Mouse (Mus musculus) forebrain, embryonic 16.5 days (tissue): ENCODE data around the gene Kng1. TPM values are rescaled to one million over a fixed set of nuclear protein-coding genes. Genes with fewer than 3 reads are reported as not detected.
A peak's percentile ranks its signal among the peaks of the same experiment; 100 is the strongest.
"Not testable (repeated sequence)": the region's sequence is repeated elsewhere in the genome, so short reads cannot be mapped to it uniquely, and the experiment has no call there.

ENCODE experiments used
- ATAC-seq: fragments of 200-750 bp; cut with Nextera tagmentation; 2 replicates; pipeline ENCODE4 v1.8.0; 2017; ENCODE audit warnings: mild to moderate bottlenecking, moderate library complexity
- H3K27ac ChIP-seq: fragments of 300-500 bp; sonication (generic); 2 replicates; pipeline ENCODE4 v1.5.1; 2014; ENCODE audit warnings: low read length, control low read depth
- H3K27me3 ChIP-seq: fragments of 300-500 bp; sonication (generic); replicated peaks from 2 replicates; pipeline ENCODE4 v1.6.1; 2014; ENCODE audit warnings: low read length; ENCODE audit not compliant: control insufficient read depth, insufficient read depth
- H3K36me3 ChIP-seq: fragments of 300-500 bp; sonication (generic); 2 replicates; pipeline ENCODE4 v1.6.1; 2014; ENCODE audit not compliant: control insufficient read depth, insufficient read depth
- H3K4me1 ChIP-seq: fragments of 300-500 bp; sonication (generic); replicated peaks from 2 replicates; pipeline ENCODE4 v1.6.1; 2014; ENCODE audit warnings: low read length; ENCODE audit not compliant: control insufficient read depth, insufficient read depth
- H3K4me2 ChIP-seq: fragments of 300-500 bp; sonication (generic); 2 replicates; pipeline ENCODE4 v1.6.1; 2014; ENCODE audit warnings: mild to moderate bottlenecking, low read length, control low read depth
- H3K4me3 ChIP-seq: fragments of 300-500 bp; sonication (generic); replicated peaks from 2 replicates; pipeline ENCODE4 v1.5.1; 2014; ENCODE audit warnings: mild to moderate bottlenecking, low read length, control low read depth
- H3K9ac ChIP-seq: fragments of 300-500 bp; sonication (generic); replicated peaks from 2 replicates; pipeline ENCODE4 v1.6.1; 2014; ENCODE audit warnings: low read depth, low read length, control low read depth
- H3K9me3 ChIP-seq: fragments of 300-500 bp; sonication (generic); 2 replicates; pipeline ENCODE4 v1.6.1; 2016; ENCODE audit warnings: low read length; ENCODE audit not compliant: control insufficient read depth
- WGBS: fragments of 180-500 bp; shearing (Covaris S2); extraction: QIAGEN DNeasy Blood & Tissue Kit; methylation state at CpG from one replicate; pipeline ENCODE4 v1.1.7; 2014; 5-methylcytosine and 5-hydroxymethylcytosine counted together
- polyA plus RNA-seq: library from polyadenylated mRNA; unstranded; fragments of >200 nt; fragmentation: Nextera tagmentation; extraction: Ambion mirVana; gene quantifications from 2 replicates; pipeline ENCODE4 v1.2.1, GENCODE M21; 2015

Gene Kng1
- polyA plus RNA-seq, 1 experiment from 2014 or later: not detected

- H3K9me3 ChIP-seq, H3K4me1 ChIP-seq, H3K9ac ChIP-seq, H3K4me3 ChIP-seq, H3K27ac ChIP-seq, H3K27me3 ChIP-seq, H3K4me2 ChIP-seq, ATAC-seq, H3K36me3 ChIP-seq: not testable (repeated sequence)
- 82% methylated on average over 1 of the region's 1 CpGs for WGBS
These were observed 30.8 kb downstream of the Kng1 start for GRCm38 (mm10) chr16:23088491-23088890.

GRCm38 (mm10) chr16:23091345-23091744, 33.7 kb downstream of the Kng1 start:
- H3K36me3 ChIP-seq, H3K4me2 ChIP-seq, H3K9me3 ChIP-seq, ATAC-seq, H3K27ac ChIP-seq, H3K9ac ChIP-seq, H3K4me1 ChIP-seq, H3K27me3 ChIP-seq, H3K4me3 ChIP-seq: not testable (repeated sequence)

GRCm38 (mm10) chr16:23093321-23093953, 35.8 kb downstream of the Kng1 start:
- no peak for ATAC-seq

GRCm38 (mm10) chr16:23094136-23094535, 36.5 kb downstream of the Kng1 start:
- no peak for ATAC-seq
- no peak overlapping the region for H3K27ac ChIP-seq
- 90% methylated on average over 6 of the region's 6 CpGs for WGBS

More at GRCm38 (mm10) chr16:23093321-23093953, 35.8 kb downstream of the Kng1 start:
- Histone ChIP-seq H3K9ac (no peak overlapping the region), H3K4me2 (no peak overlapping the region), H3K36me3 (no peaks in the 10 kb centered on the region), H3K27ac (no peak overlapping the region), H3K4me3 (no peak overlapping the region), H3K9me3 (no peaks in the 10 kb centered on the region), H3K27me3 (no peaks in the 10 kb centered on the region), H3K4me1 (no peaks in the 10 kb centered on the region)
- WGBS: 84% methylated on average over 13 of the region's 13 CpGs

GRCm38 (mm10) chr16:23095581-23095980, 37.9 kb downstream of the Kng1 start:
- not testable (repeated sequence) for H3K4me1 ChIP-seq, H3K4me3 ChIP-seq, ATAC-seq, H3K27ac ChIP-seq, H3K36me3 ChIP-seq, H3K9ac ChIP-seq, H3K27me3 ChIP-seq, H3K4me2 ChIP-seq, H3K9me3 ChIP-seq
- 92% methylated on average over 5 of the region's 5 CpGs for WGBS

More at GRCm38 (mm10) chr16:23094136-23094535, 36.5 kb downstream of the Kng1 start:
- H3K4me1 ChIP-seq: no peaks in the 10 kb centered on the region
- no peaks in the 10 kb centered on the region for H3K36me3 ChIP-seq
- H3K4me3 ChIP-seq: no peak overlapping the region
- no peak overlapping the region for H3K9ac ChIP-seq
- no peaks in the 10 kb centered on the region for H3K9me3 ChIP-seq
- no peaks in the 10 kb centered on the region for H3K27me3 ChIP-seq
- no peak overlapping the region for H3K4me2 ChIP-seq

GRCm38 (mm10) chr16:23096886-23097285, 39.2 kb downstream of the Kng1 start:
- not testable (repeated sequence) for H3K9me3 ChIP-seq, H3K4me3 ChIP-seq, H3K27me3 ChIP-seq, ATAC-seq, H3K36me3 ChIP-seq, H3K4me1 ChIP-seq, H3K4me2 ChIP-seq, H3K9ac ChIP-seq
- H3K27ac ChIP-seq: peak overlapping the region; percentile 51; the same call in 1 of the 2 replicates
- 89% methylated on average over 1 of the region's 1 CpGs for WGBS

- peak overlapping the region; percentile 51; the same call in 1 of the 2 replicates for H3K27ac ChIP-seq
- not testable (repeated sequence) for H3K4me2 ChIP-seq, H3K27me3 ChIP-seq, H3K36me3 ChIP-seq, H3K4me1 ChIP-seq, H3K9ac ChIP-seq, H3K9me3 ChIP-seq, H3K4me3 ChIP-seq
- ATAC-seq: peak; percentile 85
- 74% methylated on average over 8 of the region's 8 CpGs for WGBS
These were observed 39.8 kb downstream of the Kng1 start for GRCm38 (mm10) chr16:23097290-23098104.

- not testable (repeated sequence) for H3K36me3 ChIP-seq, H3K9me3 ChIP-seq, H3K4me1 ChIP-seq, H3K9ac ChIP-seq, ATAC-seq, H3K4me2 ChIP-seq, H3K4me3 ChIP-seq, H3K27me3 ChIP-seq, H3K27ac ChIP-seq
- WGBS: 98% methylated on average over 1 of the region's 1 CpGs
These were observed 40.4 kb downstream of the Kng1 start for GRCm38 (mm10) chr16:23098105-23098452.

GRCm38 (mm10) chr16:23099632-23100031, 42.0 kb downstream of the Kng1 start:
- no peak for ATAC-seq
- 0 out of 2 replicates have a peak overlapping the region, but pooled peaks have one; percentile 15 for H3K9ac ChIP-seq
- no peaks in the 10 kb centered on the region for H3K36me3 ChIP-seq
- H3K4me3 ChIP-seq: peak overlapping the region; percentile 20
- H3K27me3 ChIP-seq: 0 out of 2 replicates have a peak, but pooled peaks cover 2% of the 10 kb centered on the region
- H3K9me3 ChIP-seq: no peaks in the 10 kb centered on the region
- H3K27ac ChIP-seq: no peak overlapping the region
- H3K4me2 ChIP-seq: peak overlapping the region; percentile 53
- 5% methylated on average over 12 of the region's 12 CpGs for WGBS
- H3K4me1 ChIP-seq: peaks cover 7% of the 10 kb centered on the region
